Mouse (Mus musculus) layer of hippocampus, postnatal 36 days (tissue): Measurements from ENCODE around the gene Notch2. TPM values are rescaled to one million over a fixed set of nuclear protein-coding genes. Genes with fewer than 3 reads are reported as not detected.

Source experiments
- DNase-seq, 2 experiments: peaks; one replicate each; pipeline ENCODE4 v3.0.0; 2022
- total RNA-seq, 2 experiments: library from RNA; stranded (reverse); gene quantifications; 2 replicates each; pipeline ENCODE4 v1.2.3; 2021

Gene Notch2
- total RNA-seq, 2 experiments from 2014 or later = 23.2 to 24.6 TPM

DNA sequence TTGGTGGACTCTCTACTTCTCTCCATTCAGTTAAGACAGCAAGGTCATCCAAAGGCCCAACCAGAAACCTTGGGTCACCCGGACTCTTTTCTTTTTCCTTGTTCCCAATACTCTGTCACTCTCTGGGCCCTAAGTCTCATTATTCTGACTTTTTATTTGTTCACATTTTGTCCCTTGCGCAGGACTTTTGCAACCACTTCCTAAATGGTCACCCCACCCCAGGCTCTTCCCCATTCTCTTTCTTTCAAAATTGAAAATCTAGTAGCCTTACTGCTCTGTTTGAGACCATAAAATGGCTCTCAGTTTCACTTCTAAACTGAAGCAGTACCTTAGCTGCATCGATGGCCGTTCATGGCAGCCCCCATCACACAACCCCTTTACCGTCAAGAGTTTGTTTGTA, 18.5 kb upstream of the Notch2 start:
- DNase-seq = no peak

DNA sequence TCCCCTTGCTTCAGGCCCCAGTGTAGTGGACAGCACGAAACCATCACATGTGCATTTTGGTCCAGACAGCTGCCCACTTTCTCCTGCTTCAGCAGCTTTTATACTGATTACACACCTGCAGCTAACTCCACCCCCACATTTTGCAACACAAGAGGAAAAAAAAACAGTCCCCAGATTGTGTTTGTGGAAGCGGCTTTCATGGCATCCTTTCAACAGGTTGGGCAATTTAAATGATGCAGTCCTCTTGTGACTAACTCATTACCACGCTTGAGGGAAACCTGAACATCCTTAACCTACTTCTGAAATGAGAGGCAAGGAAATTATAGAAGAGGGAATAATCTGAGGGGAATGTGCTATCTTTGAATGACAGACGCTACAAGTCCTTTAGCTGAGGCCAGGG, 15.0 kb upstream of the Notch2 start:
- no peak for DNase-seq

DNA sequence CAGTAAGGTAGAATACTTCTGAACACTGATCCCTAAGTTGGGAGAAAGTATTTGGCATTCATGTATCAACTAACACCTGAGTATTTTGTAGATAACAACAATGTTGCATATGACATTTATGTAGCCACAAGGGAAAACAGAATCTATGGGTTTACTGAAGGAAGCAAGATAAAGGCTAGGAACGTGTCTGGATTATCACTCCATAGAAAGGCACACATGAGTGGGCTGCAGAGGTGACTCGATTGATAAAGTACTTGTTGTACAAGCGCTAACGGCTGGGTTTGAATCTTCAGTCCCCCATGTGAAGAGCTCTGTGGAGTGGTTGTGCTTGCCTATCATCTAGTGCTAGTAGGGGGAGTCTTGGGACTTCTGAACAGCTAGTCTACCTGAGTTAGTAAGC, 9.8 kb upstream of the Notch2 start:
- no peak for DNase-seq

DNA sequence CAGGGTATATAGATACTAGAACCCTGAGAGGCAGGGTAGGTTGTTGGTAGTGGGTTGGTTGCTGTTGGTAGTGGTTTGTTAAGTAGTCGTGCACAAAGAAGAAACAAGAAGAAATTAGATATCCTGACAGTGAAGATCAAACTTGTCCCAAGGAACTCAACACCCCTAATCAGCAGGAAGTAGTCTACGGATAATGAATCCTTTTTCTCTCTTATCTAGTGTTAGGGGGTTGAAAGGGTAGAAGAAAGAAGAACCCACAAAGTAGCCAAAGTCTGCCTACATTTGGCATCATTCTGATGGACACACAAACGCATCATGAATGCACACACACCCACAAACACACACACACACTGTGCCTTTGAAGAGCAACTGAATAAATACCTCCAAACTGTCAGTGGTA, 9.1 kb upstream of the Notch2 start:
- DNase-seq = no peak

DNA sequence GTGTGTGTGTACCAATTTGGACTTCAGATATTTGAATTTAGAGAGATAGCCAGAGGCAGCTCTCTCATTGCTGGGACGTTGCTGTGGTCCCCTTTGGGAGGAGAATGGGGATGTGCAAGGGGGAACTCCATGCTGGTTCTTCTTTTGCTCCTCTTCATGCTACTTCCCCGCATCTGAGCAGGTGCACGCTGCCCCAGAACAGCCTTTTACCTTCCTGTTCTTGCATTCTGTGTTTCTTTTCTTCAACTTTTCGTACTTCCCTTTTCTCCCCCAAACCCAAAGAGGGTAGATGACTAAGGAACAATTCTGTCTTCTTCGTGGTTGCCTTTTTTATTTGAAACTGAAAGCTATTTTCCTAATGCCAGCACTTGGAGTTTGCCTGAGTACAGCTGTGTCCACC, 8.0 kb upstream of the Notch2 start:
- DNase-seq = no peak

DNA sequence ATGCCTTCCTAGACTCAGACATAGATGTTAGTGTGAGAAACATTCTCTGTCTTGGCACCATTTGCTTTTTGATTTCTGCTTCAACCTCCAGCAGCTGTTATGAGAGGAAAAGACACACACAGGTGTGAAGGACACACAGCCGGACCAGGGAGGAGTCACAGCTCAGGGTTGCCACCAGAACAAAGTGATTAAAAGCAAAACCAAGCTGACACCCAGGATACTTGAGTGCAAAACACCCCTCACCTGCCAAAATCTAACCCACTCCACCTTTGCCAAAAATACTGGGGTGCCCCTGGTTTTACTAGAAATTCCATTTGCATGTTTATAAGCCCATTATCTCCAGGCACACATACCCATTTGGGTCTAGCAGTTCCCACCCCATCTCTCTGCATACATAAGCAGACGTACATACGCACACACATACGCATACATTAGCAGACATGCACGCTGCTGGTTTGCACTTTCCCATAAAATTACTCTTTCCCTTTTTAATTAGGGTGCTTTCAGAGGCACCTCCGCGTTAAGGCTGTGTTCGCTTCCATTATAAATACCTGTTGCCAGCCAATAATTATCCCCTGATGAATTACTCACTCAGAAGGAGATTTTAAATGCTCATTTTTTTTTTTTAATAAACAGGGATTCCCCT, 7.2 kb upstream of the Notch2 start:
- DNase-seq = no peak

DNA sequence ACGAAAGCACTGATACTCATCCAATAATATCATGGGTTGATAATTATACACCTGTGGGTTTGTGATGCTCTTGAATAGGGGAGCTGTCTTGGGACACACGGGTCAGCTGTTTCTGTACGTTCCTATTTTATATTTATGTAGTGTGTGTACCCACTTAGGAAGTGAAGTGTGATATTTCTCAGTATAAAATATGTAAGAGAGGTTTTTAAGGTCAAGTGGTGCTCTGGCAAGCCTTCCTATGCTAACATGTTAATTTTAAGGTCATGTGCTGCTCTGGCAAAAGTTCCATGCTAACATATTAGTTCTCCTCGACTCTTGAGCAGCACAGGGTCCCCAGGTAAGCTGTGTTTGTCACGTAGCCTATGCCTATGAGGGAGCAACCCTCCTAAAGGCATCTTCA, 6.4 kb upstream of the Notch2 start:
- DNase-seq = no peak

DNA sequence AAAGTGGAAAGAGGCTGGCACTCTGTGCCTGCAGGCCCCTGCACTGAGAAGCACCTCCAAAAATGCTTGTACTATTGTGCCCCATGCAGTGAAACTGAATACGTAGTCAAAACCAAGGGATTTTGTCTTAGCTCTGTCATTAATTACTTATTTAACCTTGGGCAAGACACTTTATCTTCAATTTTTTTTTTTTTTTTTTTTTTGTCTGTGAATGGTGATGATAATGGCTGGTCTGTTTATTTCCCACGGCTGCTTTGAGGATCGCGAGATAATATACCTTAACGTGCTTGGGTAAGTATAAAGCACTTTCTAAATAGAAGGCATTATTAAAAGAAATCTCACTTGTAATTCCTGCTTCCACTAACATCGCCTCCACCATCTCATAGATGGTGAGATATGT, 5.2 kb upstream of the Notch2 start:
- no peak for DNase-seq

DNA sequence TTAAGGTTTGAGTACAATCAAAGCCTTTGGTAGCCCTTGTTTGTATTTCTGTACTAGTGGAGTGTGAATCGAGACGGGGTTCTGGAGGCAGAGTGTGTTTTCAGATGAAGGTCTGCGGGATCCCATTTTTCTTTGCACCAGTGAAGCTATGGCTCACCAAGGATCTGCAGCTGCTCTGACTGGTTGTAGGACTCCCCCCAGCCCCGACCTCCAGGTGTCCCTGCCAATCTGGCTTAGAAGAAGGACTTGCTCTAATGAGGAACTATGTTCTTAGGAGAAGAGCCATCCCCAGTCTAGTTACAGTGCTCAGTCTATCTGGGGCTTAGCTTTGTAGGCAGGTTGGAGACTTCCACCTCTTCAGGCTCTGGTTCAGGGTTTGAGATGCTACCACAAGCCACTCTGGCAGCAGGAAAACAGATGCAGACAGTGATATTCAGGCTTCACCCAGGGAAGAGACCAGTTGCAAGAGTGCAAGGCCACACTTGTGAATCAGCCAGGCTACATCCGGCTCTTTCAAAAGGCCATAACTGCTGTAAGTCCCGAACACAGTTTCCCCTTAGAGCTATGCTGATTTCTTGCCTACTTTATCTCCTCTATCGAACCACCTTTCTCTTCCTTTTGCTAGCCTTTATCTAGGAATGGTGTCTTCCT, 4.0 kb upstream of the Notch2 start:
- no peak for DNase-seq

DNA sequence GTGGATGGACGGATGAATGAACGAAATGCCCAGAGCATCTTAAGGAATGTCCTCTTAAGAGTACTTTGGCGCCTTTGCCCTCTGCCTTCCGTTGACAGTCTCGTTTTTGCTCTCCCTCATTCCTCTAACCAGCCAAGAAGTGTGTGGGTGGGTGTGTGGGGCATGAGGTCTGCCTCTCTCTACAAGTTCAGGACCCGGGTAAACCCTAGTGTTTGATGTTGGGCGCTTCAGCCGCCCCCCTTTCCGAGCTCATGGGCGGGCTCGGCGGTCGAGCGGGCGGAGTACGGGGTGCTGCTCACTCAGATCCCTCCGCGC, 284 bp upstream of the Notch2 start:
- no peak for DNase-seq

DNA sequence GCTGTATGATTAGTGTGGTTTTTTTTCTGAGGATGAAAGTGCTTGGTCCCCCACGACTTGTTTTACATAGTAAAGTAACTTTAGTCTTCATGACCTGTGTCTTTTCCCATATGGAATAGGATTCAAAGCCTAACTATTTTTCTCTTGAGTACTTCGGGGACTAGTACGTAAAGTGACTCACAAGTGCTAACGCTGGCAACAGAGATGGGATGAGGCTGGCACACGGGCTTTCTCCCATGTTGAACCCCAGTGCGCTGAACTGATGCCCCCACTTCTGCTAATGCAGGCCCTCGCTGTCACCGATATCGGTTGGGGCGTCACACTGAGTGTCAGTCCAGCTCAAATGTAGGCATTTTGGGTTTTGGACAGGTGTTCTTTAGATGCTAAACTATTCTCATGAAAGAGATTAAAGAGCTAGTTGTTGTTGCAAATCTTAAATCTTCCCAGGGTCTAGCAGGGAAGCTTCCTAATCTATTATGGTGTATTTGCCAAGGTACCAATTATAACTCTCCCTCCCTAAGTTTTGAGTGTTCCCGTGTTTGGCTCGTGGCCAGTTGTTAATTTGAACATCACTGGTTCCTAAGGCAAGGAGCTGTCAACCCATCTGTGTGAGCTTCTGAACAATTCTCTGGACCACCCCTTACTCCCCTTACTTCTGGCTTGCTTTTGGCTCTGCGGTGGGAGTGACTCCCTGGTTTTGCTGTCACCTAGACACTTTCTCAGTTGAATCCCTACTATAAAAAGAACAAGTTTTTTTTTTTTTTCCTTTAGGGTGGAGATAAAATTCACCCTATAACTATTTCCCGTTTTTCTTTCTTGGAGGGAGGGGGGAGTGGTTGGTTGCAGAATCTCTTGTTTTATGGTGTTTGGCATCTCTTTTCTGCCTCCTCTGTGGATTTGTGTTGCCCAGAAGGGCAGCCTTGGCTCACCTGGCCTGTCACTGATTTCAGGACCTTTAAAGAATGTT, 2.2 kb downstream of the Notch2 start:
- DNase-seq = no peak

DNA sequence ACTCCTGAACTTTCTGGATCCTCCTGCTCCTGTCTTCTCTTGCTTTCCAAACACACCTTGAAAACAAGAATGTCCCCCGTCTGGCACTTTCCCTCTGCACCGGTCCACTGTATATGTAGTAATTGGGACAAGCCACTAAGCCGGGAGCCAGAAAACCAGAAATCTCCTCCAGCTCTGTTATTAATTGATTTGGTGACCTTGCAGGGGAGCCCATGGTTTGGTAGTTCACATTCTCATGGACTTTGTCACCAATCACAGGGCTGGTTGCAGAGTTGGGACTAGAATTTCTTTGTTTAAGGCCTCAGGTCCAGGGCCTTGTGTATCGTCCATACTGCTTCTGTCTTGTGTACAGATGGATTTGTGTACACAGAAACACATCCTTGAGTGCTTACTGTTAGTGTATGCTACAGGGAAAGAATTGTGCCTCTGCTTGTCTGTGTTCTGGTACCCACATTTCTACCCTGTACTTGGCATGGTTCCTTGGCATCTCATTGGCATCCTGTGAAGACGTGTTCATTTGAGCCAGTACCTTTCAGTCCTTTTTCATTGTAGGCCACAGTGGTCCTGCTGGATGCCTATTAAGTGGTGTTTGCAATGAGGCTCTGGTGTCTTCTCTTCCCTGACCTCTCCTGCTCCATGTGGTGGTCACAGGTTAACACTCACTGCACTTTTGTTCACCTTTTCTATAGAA, 3.7 kb downstream of the Notch2 start:
- DNase-seq = no peak

DNA sequence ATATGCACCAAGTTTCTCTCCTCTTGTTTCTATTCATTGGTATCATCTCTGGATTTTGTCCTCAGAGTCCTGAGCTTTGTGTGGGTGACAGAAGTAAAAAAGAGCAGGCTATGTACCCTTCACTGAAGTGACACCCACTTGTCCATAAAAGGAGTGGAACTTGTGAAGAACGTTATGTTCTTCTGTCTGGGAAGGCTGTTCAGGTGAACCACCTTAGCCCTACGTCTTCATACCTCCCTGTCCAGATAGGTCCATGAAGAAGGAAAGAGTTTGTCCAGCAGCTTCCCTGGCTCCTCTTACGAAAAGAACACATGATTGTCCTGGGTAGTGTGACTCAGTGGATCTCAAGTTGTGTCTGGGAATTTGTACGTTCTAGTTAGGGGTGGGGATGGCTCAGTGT, 4.9 kb downstream of the Notch2 start:
- DNase-seq = no peak

DNA sequence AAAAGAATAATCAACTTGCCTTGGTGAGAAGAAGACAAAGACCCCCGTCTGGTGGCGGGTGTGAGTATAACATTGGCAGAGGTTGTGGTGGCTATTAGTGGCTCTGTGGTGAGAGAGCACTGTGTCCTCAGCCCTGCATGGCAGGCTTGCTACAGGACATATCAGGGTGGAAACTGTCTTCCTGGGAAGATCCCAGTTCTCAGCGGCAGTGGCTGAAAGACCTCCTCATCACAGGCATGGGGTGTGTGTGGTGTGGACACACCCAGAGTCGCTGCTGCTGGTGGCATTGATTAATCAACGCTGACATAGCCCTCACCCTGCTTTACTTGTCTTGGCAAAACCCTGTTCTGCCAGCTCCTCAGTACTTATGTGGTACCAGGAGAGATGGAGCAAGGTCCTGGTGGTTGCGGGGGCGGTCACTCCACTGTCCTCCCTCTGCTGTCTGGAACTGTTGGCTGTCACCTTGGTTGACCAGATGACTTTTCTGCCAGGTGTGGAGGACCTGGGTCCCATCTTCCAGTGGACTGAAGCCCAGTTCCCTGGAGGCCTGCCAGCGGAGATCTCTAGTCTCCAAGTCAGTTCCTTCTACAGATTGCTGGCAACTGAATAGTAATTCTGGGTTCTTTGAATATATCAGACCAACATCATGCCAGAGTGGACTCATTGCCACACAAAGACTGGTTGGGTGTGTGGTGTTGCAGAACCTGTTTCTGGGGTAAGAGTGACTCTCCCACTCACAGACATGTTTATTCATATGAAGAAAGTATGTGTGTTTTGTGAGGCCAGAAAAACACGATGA, 7.3 kb downstream of the Notch2 start:
- no peak for DNase-seq

DNA sequence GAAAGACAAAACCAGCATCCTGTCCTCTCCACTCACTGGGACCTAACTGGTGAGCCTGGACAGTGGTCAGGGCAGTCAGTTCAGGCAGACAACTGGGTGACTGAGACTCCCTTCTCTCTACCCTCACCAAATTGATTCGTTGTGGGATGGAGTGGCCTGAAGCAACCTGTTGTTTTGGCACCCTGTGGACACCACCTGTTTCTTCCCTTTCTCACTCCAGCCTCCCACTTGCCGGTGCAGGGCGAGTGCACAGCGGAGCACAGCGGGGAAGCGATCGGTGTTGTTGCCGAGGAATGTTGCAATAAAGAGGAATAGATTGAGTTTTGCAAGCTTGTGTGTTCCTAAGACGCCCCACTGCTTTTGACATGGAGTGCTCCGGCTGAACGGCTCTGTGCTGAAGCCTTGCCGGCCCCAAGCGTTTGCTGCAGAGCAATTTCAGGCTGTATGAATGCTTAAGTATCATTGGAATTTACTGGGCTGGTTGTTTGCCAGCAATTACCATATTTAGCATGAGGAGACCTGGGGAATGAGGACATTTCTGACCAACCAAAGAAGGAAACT, 11.0 kb downstream of the Notch2 start:
- DNase-seq = no peak

DNA sequence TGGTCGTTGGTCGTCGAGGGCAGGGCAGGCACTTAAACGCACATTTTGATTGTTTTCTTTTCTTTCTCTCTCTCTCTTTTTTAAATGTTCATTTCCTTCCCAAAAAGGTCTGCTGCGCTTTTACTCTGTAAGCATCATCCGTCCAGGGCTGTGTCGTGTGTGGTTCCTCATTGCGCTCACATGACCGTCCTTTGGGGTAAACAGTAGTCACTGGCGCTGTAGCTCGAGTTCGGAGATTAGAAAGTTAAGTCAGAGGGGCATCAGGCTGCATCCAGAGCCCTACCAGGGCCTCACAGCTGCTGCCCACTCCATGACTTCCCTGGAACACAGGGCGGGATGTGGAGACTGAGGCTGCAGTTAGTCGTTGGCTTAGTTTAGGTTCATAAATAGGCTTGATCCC, 12.2 kb downstream of the Notch2 start:
- no peak for DNase-seq

DNA sequence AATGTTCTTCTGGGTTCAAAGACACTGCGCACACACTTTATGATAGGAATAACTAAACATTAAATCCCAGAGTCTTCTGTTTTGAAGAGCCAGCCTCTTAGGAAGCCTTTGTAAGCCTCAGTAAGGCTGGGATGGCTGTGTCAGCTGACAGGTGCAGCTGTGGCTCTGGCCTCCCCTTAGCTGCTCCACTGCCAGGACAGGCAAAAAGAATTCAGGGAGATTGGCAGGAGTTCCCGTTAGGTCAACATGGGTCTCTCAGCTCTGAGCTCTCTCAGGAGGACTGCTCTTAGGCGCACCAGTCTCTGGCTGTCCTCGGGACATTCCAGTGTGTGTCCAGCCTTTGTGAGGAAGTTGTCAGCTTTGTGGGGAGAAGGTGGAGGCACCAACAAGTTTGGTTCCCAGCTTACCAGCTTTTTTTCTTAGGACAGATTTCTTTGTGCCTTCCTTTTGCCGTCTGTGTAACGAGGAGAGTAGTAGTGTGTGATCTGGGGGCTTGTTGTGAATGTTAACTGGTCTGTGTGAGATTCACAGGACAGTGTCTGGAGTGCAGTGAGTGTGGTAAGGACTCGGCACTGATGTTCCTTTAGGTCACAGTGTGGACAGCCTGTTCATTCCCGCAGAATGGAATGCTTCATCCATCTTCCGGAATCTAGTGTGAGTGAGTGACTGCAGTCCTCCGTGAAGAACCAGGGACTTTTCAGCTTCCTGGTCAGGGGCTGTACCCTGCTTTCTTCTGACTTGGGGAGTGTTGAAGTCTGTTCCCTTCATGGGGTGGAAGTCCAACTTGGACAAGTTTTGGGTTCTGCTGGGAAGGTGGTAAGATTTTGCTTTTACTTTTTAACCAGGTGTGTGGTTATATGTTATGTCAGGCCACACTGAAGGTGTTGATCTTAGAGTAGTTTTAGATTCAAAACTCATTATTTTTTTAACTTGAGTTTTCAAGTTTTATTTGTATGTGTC, 12.9 kb downstream of the Notch2 start:
- DNase-seq = no peak

DNA sequence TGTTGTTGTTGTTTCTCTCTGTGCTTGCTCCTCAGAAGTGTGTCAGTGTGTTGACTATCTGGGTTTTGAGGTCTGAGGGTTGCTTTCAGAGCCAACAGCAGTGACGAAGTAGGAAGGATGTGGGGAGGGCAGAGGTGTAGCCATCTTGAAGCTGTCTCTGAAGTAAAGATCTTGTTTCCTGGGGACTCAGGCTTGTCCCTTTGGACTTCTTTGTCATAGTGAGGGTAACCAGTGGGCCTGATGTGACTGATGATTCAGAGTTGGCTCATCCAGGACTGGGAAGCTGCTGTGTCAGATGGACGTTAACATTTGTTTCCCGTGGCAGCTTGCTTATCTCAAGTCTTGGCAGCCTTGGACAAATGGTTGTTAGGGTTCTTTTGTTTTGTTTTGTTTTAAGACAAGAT, 14.0 kb downstream of the Notch2 start:
- no peak for DNase-seq

DNA sequence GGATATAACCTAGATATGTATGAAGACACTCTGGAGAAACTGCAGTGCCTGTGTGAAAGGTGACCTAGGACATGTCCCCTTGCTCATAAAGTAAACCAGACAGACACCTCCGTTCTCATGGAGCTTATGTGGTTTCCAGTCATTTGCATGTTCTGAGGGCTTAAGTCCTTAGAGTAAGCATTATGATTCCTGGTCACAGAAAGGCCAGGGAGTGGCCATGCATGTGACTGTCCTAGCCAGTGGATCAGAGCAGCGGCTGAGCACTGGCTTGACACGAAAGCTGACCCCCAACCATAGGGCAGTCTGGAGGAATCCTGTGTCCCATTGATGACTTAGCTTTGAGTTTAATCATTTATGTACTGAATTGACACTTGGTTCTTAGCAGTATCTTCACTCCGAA, 14.7 kb downstream of the Notch2 start:
- no peak for DNase-seq

DNA sequence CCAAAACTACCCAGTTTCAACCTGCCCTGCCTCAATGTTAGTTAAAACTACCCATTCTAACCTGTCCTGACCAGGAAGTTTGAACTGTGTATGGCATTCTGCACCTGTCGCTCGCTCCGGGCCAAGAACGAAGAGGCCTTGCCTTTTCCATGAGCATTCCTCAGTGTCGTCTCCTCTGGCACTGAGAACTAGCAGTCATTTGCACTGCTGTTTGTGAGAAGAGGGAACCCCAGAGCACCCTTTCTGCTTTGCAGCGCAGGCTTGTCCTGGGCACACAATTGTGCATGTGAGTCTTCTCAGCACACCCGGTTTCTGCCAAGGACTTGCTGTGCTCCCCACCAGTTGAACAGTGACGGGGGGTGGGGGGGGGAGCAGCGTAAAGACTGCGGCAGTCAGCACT, 15.6 kb downstream of the Notch2 start:
- DNase-seq = no peak

DNA sequence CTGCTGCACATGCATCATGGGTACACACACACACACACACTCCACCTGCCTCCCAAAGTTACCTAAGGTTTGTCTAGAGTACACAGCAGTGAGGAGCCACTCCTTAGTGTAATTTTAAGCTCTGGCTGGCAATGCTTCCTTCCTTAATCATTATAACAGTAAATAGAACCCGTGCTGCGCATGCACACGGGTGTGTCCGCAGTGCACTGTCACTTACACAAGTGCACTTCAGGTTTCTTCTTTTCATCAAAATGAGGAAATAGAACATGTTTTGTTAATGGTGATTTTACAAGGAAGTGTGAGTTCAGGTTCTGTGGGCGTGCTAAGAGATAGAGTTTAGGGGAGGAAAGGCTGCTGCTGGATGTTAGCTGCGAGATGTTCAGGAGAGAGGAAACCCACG, 17.8 kb downstream of the Notch2 start:
- no peak for DNase-seq
